Mouse (Mus musculus) kidney, embryonic 15.5 days (tissue): ENCODE measurements around the gene Ppp4r3a. TPM values are rescaled to one million over a fixed set of nuclear protein-coding genes. Genes with fewer than 3 reads are reported as not detected.
"Not testable (repeated sequence)": the region's sequence is repeated elsewhere in the genome, so short reads cannot be mapped to it uniquely, and the experiment has no call there.

Source experiments
- ATAC-seq: fragments of 200-750 bp; cut with Nextera tagmentation; replicated peaks from 2 replicates; pipeline ENCODE4 v1.8.0; 2017; ENCODE audit warnings: moderate TSS enrichment; ENCODE audit not compliant: low FRiP score
- H3K27ac ChIP-seq: fragments of 300-500 bp; sonication (generic); 2 replicates; pipeline ENCODE4 v1.5.1; 2015; ENCODE audit warnings: mild to moderate bottlenecking, inconsistent platforms
- H3K27me3 ChIP-seq: fragments of 300-500 bp; sonication (generic); 2 replicates; pipeline ENCODE4 v1.6.1; 2015; ENCODE audit warnings: inconsistent platforms
- H3K36me3 ChIP-seq: fragments of 300-500 bp; sonication (generic); 2 replicates; pipeline ENCODE4 v1.6.1; 2015; ENCODE audit warnings: inconsistent platforms
- H3K4me1 ChIP-seq: fragments of 300-500 bp; sonication (generic); 2 replicates; pipeline ENCODE4 v1.6.1; 2015; ENCODE audit warnings: inconsistent platforms
- H3K4me2 ChIP-seq: fragments of 300-500 bp; sonication (generic); 2 replicates; pipeline ENCODE4 v1.6.1; 2015; ENCODE audit warnings: moderate library complexity, mild to moderate bottlenecking, inconsistent platforms
- H3K4me3 ChIP-seq: fragments of 300-500 bp; sonication (generic); replicated peaks from 2 replicates; pipeline ENCODE4 v1.5.1; 2015; ENCODE audit warnings: mild to moderate bottlenecking, inconsistent platforms
- H3K9ac ChIP-seq: fragments of 300-500 bp; sonication (generic); 2 replicates; pipeline ENCODE4 v1.6.1; 2015; ENCODE audit warnings: mild to moderate bottlenecking, inconsistent platforms
- H3K9me3 ChIP-seq: fragments of 300-500 bp; sonication (generic); replicated peaks from 2 replicates; pipeline ENCODE4 v1.6.1; 2016; ENCODE audit warnings: inconsistent platforms
- WGBS: fragments of 180-500 bp; shearing (Covaris S2); methylation state at CpG from one replicate; pipeline ENCODE4 v1.1.7; 2015; ENCODE audit warnings: mixed read lengths; 5-methylcytosine and 5-hydroxymethylcytosine counted together
- polyA plus RNA-seq: library from polyadenylated mRNA; unstranded; fragments of >200 nt; fragmentation: Nextera tagmentation; extraction: Ambion mirVana; gene quantifications from 2 replicates; pipeline ENCODE4 v1.2.1, GENCODE M21; 2015

Gene Ppp4r3a
- polyA plus RNA-seq = 43.5 and 44.0 TPM in 2 replicates

GRCm38 (mm10) chr12:101083076-101083838 is at the start of gene Ppp4r3a:
TSS of gene Ppp4r3a (minus strand) at chr12:101083702.
- no peaks in the 10 kb centered on the region for H3K27me3 ChIP-seq
- H3K4me2 ChIP-seq = peak within 1 kb of the TSS; percentile 78
- under 1% methylated on average over 80 of the region's 90 CpGs for WGBS
- peak within 1 kb of the TSS; percentile 99 for H3K9ac ChIP-seq
- H3K4me1 ChIP-seq = peaks cover 22% of the 10 kb centered on the region
- peak within 1 kb of the TSS; percentile 100 for H3K27ac ChIP-seq
- H3K4me3 ChIP-seq = peak within 1 kb of the TSS; percentile 100
- no peaks in the 10 kb centered on the region for H3K9me3 ChIP-seq
- peak; percentile 97 for ATAC-seq
- peaks cover 10% of the 10 kb centered on the region for H3K36me3 ChIP-seq

GRCm38 (mm10) chr12:101123013-101123412 is 39.5 kb upstream of the Ppp4r3a start:
- ATAC-seq = no peak
- Histone ChIP-seq H3K27ac (no peak overlapping the region), H3K4me2 (no peak overlapping the region), H3K9me3 (no peaks in the 10 kb centered on the region), H3K4me3 (no peak overlapping the region), H3K27me3 (no peaks in the 10 kb centered on the region), H3K4me1 (no peaks in the 10 kb centered on the region), H3K9ac (no peak overlapping the region), H3K36me3 (no peaks in the 10 kb centered on the region)
- WGBS = 11% methylated on average over 1 of the region's 1 CpGs

- not testable (repeated sequence) for H3K9ac ChIP-seq, H3K4me2 ChIP-seq, H3K4me1 ChIP-seq, H3K4me3 ChIP-seq, ATAC-seq, H3K27me3 ChIP-seq, H3K36me3 ChIP-seq, H3K9me3 ChIP-seq, H3K27ac ChIP-seq
- 66% methylated on average over 4 of the region's 4 CpGs for WGBS
Observed at GRCm38 (mm10) chr12:101122066-101122465, 38.6 kb upstream of the Ppp4r3a start.

GRCm38 (mm10) chr12:101109794-101110585 is 26.5 kb upstream of the Ppp4r3a start:
- not testable (repeated sequence) for ATAC-seq, H3K36me3 ChIP-seq
- WGBS = 83% methylated on average over 3 of the region's 3 CpGs

GRCm38 (mm10) chr12:101107722-101108121 is 24.2 kb upstream of the Ppp4r3a start:
- H3K27me3 ChIP-seq = no peaks in the 10 kb centered on the region

More at GRCm38 (mm10) chr12:101109794-101110585, 26.5 kb upstream of the Ppp4r3a start:
- H3K4me1 ChIP-seq, H3K9ac ChIP-seq, H3K4me2 ChIP-seq, H3K27me3 ChIP-seq, H3K27ac ChIP-seq, H3K4me3 ChIP-seq, H3K9me3 ChIP-seq: not testable (repeated sequence)

GRCm38 (mm10) chr12:101105571-101105970 is 22.1 kb upstream of the Ppp4r3a start:
- ATAC-seq = no peak
- H3K9me3 ChIP-seq = no peaks in the 10 kb centered on the region
- H3K4me2 ChIP-seq = no peak overlapping the region
- H3K27ac ChIP-seq = no peak overlapping the region
- no peaks in the 10 kb centered on the region for H3K4me1 ChIP-seq
- H3K9ac ChIP-seq = no peak overlapping the region
- no peaks in the 10 kb centered on the region for H3K27me3 ChIP-seq
- no peak overlapping the region for H3K4me3 ChIP-seq
- no peaks in the 10 kb centered on the region for H3K36me3 ChIP-seq
- WGBS = 43% methylated on average over 5 of the region's 5 CpGs

More at GRCm38 (mm10) chr12:101107722-101108121, 24.2 kb upstream of the Ppp4r3a start:
- WGBS = 91% methylated on average over 1 of the region's 1 CpGs
- H3K4me2 ChIP-seq = no peak overlapping the region
- H3K9me3 ChIP-seq = no peaks in the 10 kb centered on the region
- no peak for ATAC-seq
- no peaks in the 10 kb centered on the region for H3K36me3 ChIP-seq
- no peak overlapping the region for H3K4me3 ChIP-seq
- no peaks in the 10 kb centered on the region for H3K4me1 ChIP-seq
- no peak overlapping the region for H3K9ac ChIP-seq
- H3K27ac ChIP-seq = no peak overlapping the region

- H3K27me3 ChIP-seq = no peaks in the 10 kb centered on the region
- ATAC-seq = no peak
- WGBS = 79% methylated on average over 3 of the region's 3 CpGs
Observed at GRCm38 (mm10) chr12:101102648-101103047, 19.1 kb upstream of the Ppp4r3a start.

GRCm38 (mm10) chr12:101093678-101094077 is 10.2 kb upstream of the Ppp4r3a start:
- not testable (repeated sequence) for H3K36me3 ChIP-seq, H3K4me2 ChIP-seq, H3K4me1 ChIP-seq, H3K9me3 ChIP-seq, H3K4me3 ChIP-seq, H3K27me3 ChIP-seq, H3K27ac ChIP-seq, H3K9ac ChIP-seq, ATAC-seq
- WGBS = 60% methylated on average over 3 of the region's 3 CpGs

More at GRCm38 (mm10) chr12:101102648-101103047, 19.1 kb upstream of the Ppp4r3a start:
- Histone ChIP-seq H3K4me2 (no peak overlapping the region), H3K4me3 (no peak overlapping the region), H3K27ac (no peak overlapping the region), H3K9me3 (peaks cover 3% of the 10 kb centered on the region; the same call in 1 of the 2 replicates), H3K36me3 (no peaks in the 10 kb centered on the region), H3K9ac (no peak overlapping the region), H3K4me1 (no peaks in the 10 kb centered on the region)

- Histone ChIP-seq H3K9ac (no peak overlapping the region), H3K36me3 (no peaks in the 10 kb centered on the region), H3K4me3 (no peak overlapping the region), H3K27me3 (no peaks in the 10 kb centered on the region), H3K9me3 (no peaks in the 10 kb centered on the region), H3K4me1 (no peaks in the 10 kb centered on the region), H3K4me2 (no peak overlapping the region), H3K27ac (no peak overlapping the region)
- WGBS = 78% methylated on average over 1 of the region's 1 CpGs
- ATAC-seq = no peak
Observed at GRCm38 (mm10) chr12:101089955-101090354, 6.5 kb upstream of the Ppp4r3a start.

GRCm38 (mm10) chr12:101087406-101087805 is 3.9 kb upstream of the Ppp4r3a start:
- Histone ChIP-seq H3K4me1 (peaks cover 7% of the 10 kb centered on the region), H3K9ac (no peak overlapping the region), H3K9me3 (no peaks in the 10 kb centered on the region), H3K36me3 (no peaks in the 10 kb centered on the region), H3K4me3 (no peak overlapping the region), H3K27ac (no peak overlapping the region), H3K27me3 (no peaks in the 10 kb centered on the region), H3K4me2 (no peak overlapping the region)
- ATAC-seq = no peak
- WGBS = 90% methylated on average over 1 of the region's 1 CpGs

GRCm38 (mm10) chr12:101084881-101085666 is 1.6 kb upstream of the Ppp4r3a start:
- Histone ChIP-seq H3K4me3 (peak overlapping the region; percentile 100), H3K27me3 (no peaks in the 10 kb centered on the region), H3K27ac (no peak overlapping the region), H3K9me3 (no peaks in the 10 kb centered on the region), H3K4me1 (peaks cover 22% of the 10 kb centered on the region), H3K9ac (no peak overlapping the region), H3K4me2 (peak overlapping the region; percentile 78; the same call in 1 of the 2 replicates), H3K36me3 (peaks cover 10% of the 10 kb centered on the region)
- 89% methylated on average over 9 of the region's 9 CpGs for WGBS
- ATAC-seq = no peak
